Mouse (Mus musculus) liver, adult 2 months (tissue): ENCODE measurements around the gene Camkk2.

Experiments used
- CTCF ChIP-seq: fragments of 200-500 bp; IDR thresholded peaks from 2 replicates; pipeline ENCODE4 v1.5.1; 2011; ENCODE audit warnings: low read depth, low read length, control low read depth
- POLR2A ChIP-seq: fragments of 200-500 bp; IDR thresholded peaks from 2 replicates; pipeline ENCODE4 v1.6.1; 2011; ENCODE audit warnings: low read length, control low read depth; ENCODE audit not compliant: insufficient read depth; ENCODE audit errors: extremely low read depth

DNA sequence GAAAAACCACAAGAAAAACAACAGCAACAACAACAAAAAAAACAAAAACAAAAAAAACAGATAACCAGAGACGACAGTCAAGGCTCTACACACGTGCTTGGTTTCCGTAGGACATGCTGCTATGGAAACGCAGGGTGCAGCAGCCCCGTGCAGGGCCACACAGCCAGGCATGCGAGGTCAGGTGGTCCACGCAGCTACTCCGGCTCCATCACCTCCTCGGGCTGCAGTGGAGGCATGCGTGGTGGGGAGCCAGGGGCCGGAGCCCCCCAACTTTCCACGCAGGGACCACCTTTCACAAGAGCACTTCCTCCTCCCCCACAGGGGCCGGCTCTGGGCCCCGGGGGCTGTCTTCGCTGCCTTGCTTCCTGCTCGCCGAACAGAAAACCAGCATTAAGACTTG lies 45.3 kb downstream of the Camkk2 start:
- TF ChIP-seq POLR2A = no peak
- TF ChIP-seq CTCF = no peak
